In the genomic region with DNA sequence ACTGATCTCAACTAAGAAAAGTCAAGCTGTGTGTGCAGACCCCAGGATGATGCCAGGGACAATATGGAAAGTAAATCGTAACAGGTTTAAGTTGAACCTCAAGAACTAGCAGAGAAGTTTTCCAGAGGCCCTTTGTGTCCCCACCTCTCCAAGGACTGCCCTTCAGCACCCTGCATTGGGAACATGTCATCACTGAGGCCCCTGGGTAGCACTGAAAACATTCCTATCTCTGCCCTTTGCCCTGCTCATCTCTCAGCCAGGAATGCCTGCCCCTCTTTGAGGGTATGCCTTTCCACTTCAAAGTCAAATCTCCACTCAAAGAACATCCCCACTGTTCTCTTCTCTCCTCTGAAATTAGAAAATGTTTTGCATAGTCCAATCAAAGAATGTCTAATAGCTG, we compare ENCODE assay signal across 31 mouse cellular contexts. TPM values are rescaled to one million over a fixed set of nuclear protein-coding genes. Genes with fewer than 3 reads are reported as not detected.
A peak's percentile ranks its signal among the peaks of the same experiment; 100 is the strongest.
DNase-seq lines count a peak whose midpoint lies in the region; ATAC-seq and TF ChIP-seq lines count a peak whose summit lies in the region.
"Had no signal": no experiment of that assay in that cellular context is flagged by ENCODE, and none has a peak within 500 bp of the region (broad histone marks: within the 10 kb centered on the region; RNA-seq: fewer than 3 reads in every experiment).

No protein-coding gene starts in this region.

- no peak for TF ChIP-seq POLR2A in small intestine, adult 2 months (IDR thresholded peaks at IDR 0.05; ENCODE audit: low read depth, low read length)

- no peaks in the 10 kb centered on the region for H3K9me3 ChIP-seq in intestine, embryonic 16.5 days (ENCODE audit: control insufficient read depth, low read length)
- H3K9me3 ChIP-seq: embryonic facial prominence, embryonic 13.5 days; embryonic facial prominence, embryonic 15.5 days; forebrain, embryonic 10.5 days; forebrain, embryonic 13.5 days; forebrain, embryonic 15.5 days; G1E had no signal

- no peaks in the 10 kb centered on the region for H3K27me3 ChIP-seq in intestine, embryonic 16.5 days (replicated peaks; ENCODE audit: control insufficient read depth, insufficient read depth, low read length)
- H3K27me3 ChIP-seq in small intestine, adult 2 months (ENCODE audit: control insufficient read depth, insufficient read depth, low read length), result no peaks in the 10 kb centered on the region
- H3K27me3 ChIP-seq: embryonic facial prominence, embryonic 13.5 days; embryonic facial prominence, embryonic 15.5 days; forebrain, embryonic 13.5 days; forebrain, embryonic 15.5 days had no signal

- no peak overlapping the region for H3K4me3 ChIP-seq in layer of hippocampus, adult 2 months
- H3K4me3 ChIP-seq in intestine, embryonic 16.5 days (ENCODE audit: low read length), result no peak overlapping the region
- no peak overlapping the region for H3K4me3 ChIP-seq in small intestine, adult 2 months (ENCODE audit: low read depth, low read length)
- H3K4me3 ChIP-seq: embryonic facial prominence, embryonic 13.5 days; embryonic facial prominence, embryonic 15.5 days; erythroblast, embryonic 14.5 days; forebrain, embryonic 10.5 days; forebrain, embryonic 13.5 days; forebrain, embryonic 15.5 days had no signal

- no peak for TF ChIP-seq CTCF in layer of hippocampus, adult 2 months (conservative IDR thresholded peaks at IDR 0.05)
- no peak for TF ChIP-seq CTCF in small intestine, adult 2 months (IDR thresholded peaks at IDR 0.05; ENCODE audit: extremely low read depth, insufficient read length, insufficient replicate concordance, low read depth, low read length)

- H3K36me3 ChIP-seq in intestine, embryonic 16.5 days (ENCODE audit: control insufficient read depth, insufficient read depth, low read length), result no peaks in the 10 kb centered on the region
- H3K36me3 ChIP-seq in small intestine, adult 2 months (ENCODE audit: control insufficient read depth, insufficient read depth, low read length), result peaks cover 35% of the 10 kb centered on the region
- H3K36me3 ChIP-seq: embryonic facial prominence, embryonic 13.5 days; embryonic facial prominence, embryonic 15.5 days; forebrain, embryonic 10.5 days; forebrain, embryonic 15.5 days; G1E had no signal

- no peak overlapping the region for H3K4me2 ChIP-seq in intestine, embryonic 16.5 days (ENCODE audit: low read depth, low read length)
- H3K4me2 ChIP-seq: embryonic facial prominence, embryonic 13.5 days; embryonic facial prominence, embryonic 15.5 days; forebrain, embryonic 13.5 days; forebrain, embryonic 15.5 days had no signal

- no peak overlapping the region for H3K9ac ChIP-seq in intestine, embryonic 16.5 days (ENCODE audit: low read depth, low read length)
- H3K9ac ChIP-seq: embryonic facial prominence, embryonic 13.5 days; embryonic facial prominence, embryonic 15.5 days; forebrain, embryonic 13.5 days; forebrain, embryonic 15.5 days; forebrain, postnatal 0 days had no signal

- peak; percentile 70 for ATAC-seq in intestine, embryonic 16.5 days
- ATAC-seq: activated CD4-positive, CD25-positive, alpha-beta regulatory T cell, adult 4 months; CD4-positive, CD25-positive, alpha-beta regulatory T cell, adult 4 months; forebrain, embryonic 13.5 days; forebrain, embryonic 15.5 days; forebrain, postnatal 0 days; Patski had no signal

- 57% methylated on average over 1 of the region's 1 CpGs for WGBS in intestine, embryonic 16.5 days
- 41% methylated on average over 1 of the region's 1 CpGs for WGBS in small intestine, adult 2 months

- H3K27ac ChIP-seq in layer of hippocampus, adult 2 months, result 0 out of 2 replicates have a peak overlapping the region, but pooled peaks have one; percentile 8
- peak overlapping the region; percentile 59; the same call in 1 of the 2 replicates for H3K27ac ChIP-seq in intestine, embryonic 16.5 days (ENCODE audit: low read length)
- peak overlapping the region; percentile 66 for H3K27ac ChIP-seq in small intestine, adult 2 months (ENCODE audit: insufficient read depth, low read depth, low read length)
- H3K27ac ChIP-seq: embryonic facial prominence, embryonic 13.5 days; embryonic facial prominence, embryonic 15.5 days; forebrain, embryonic 10.5 days; forebrain, embryonic 13.5 days; forebrain, embryonic 15.5 days had no signal

- no peak for DNase-seq in layer of hippocampus, adult 2 months (ENCODE audit: low spot score in 2 of 2)
- DNase-seq in layer of hippocampus, adult 9-10 months (ENCODE audit: low spot score), result no peak
- DNase-seq in thymus, postnatal 14 days, result no peak
- DNase-seq in thymus, postnatal 4 days, result no peak
- DNase-seq: adrenal gland, adult 8-10 months; adrenal gland, postnatal 14 days; adrenal gland, postnatal 36 days; B cell, adult 2 months; cerebellum, adult 11-12 months; cerebellum, adult 2 months; cerebellum, adult 9-10 months; cerebellum, postnatal 10 days; cerebellum, postnatal 36 days; embryo, embryonic 11 days; forebrain, postnatal 0 days had no signal

- peaks cover 10% of the 10 kb centered on the region; the same call in 1 of the 2 replicates for H3K4me1 ChIP-seq in intestine, embryonic 16.5 days (ENCODE audit: control insufficient read depth, insufficient read depth, low read length)
- H3K4me1 ChIP-seq in small intestine, adult 2 months (ENCODE audit: control insufficient read depth, insufficient read depth, insufficient read length, low read length), result peaks cover 38% of the 10 kb centered on the region
- H3K4me1 ChIP-seq: forebrain, embryonic 10.5 days; forebrain, embryonic 13.5 days had no signal

RNA-seq across cellular contexts. Expression of gene Isx, which starts 23.3 kb away (rescaled TPM):
- total RNA-seq in layer of hippocampus, adult 2 months (2021), result not detected
- 101 and 109 TPM in 2 replicates for polyA plus RNA-seq in intestine, embryonic 16.5 days (2015; fragmentation: Nextera tagmentation; extraction: Ambion mirVana)
- polyA plus RNA-seq in small intestine, adult 2 months (2012; rRNA removed), result 59.6 and 144 TPM in 2 replicates
- total RNA-seq: adrenal gland, adult 18-20 months; adrenal gland, adult 8-10 months; adrenal gland, postnatal 36 days; CH12.LX; common myeloid progenitor, adult 5-6 weeks; forebrain, postnatal 0 days had no signal
- polyA plus RNA-seq: activated CD4-positive, CD25-positive, alpha-beta regulatory T cell, adult 4 months; CD4-positive, CD25-positive, alpha-beta regulatory T cell, adult 4 months; cerebellum, adult 2 months; embryonic facial prominence, embryonic 11.5 days; embryonic facial prominence, embryonic 13.5 days; embryonic facial prominence, embryonic 15.5 days; erythroblast, embryonic 14.5 days; forebrain, embryonic 10.5 days; forebrain, embryonic 13.5 days; forebrain, embryonic 15.5 days; forebrain, postnatal 0 days; G1E; Patski had no signal

Comparison
In these comparisons a context has a peak if more than half of its experiments do, and no peak if none do; other contexts are left out.
1. H3K27ac ChIP-seq: peak in every context shown above with its lines; median percentile 66 in small intestine, adult 2 months; 59 in intestine, embryonic 16.5 days; 8 in layer of hippocampus, adult 2 months.